32 mouse cellular contexts compared by ENCODE assay signal in genomic region chr5:118247378-118247777, GRCm38 (mm10). TPM values are rescaled to one million over a fixed set of nuclear protein-coding genes. Genes with fewer than 3 reads are reported as not detected.
DNase-seq lines count a peak whose midpoint lies in the region; ATAC-seq lines count a peak whose summit lies in the region.
"Had no signal": no experiment of that assay in that cellular context is flagged by ENCODE, and none has a peak within 500 bp of the region (broad histone marks: within the 10 kb centered on the region; RNA-seq: fewer than 3 reads in every experiment).

No protein-coding gene starts in this region.

- H3K27ac ChIP-seq in hindbrain, embryonic 13.5 days: no peak overlapping the region
- no peak overlapping the region for H3K27ac ChIP-seq in hindbrain, embryonic 12.5 days
- no peak overlapping the region for H3K27ac ChIP-seq in embryonic facial prominence, embryonic 12.5 days
- 0 out of 2 replicates have a peak overlapping the region, but pooled peaks have one; percentile 29 for H3K27ac ChIP-seq in limb, embryonic 12.5 days
- H3K27ac ChIP-seq in kidney, embryonic 16.5 days (ENCODE audit: low read length): no peak overlapping the region
- H3K27ac ChIP-seq: forebrain, embryonic 15.5 days; gastrocnemius, adult 2 months; intestine, embryonic 15.5 days; kidney, postnatal 0 days; midbrain, embryonic 12.5 days; stomach, postnatal 0 days had no signal

- H3K4me3 ChIP-seq in hindbrain, embryonic 13.5 days: no peak overlapping the region
- H3K4me3 ChIP-seq in hindbrain, embryonic 12.5 days: no peak overlapping the region
- H3K4me3 ChIP-seq in embryonic facial prominence, embryonic 12.5 days: no peak overlapping the region
- peak overlapping the region; percentile 9; the same call in 1 of the 2 replicates for H3K4me3 ChIP-seq in limb, embryonic 12.5 days (replicated peaks)
- H3K4me3 ChIP-seq in kidney, embryonic 16.5 days (ENCODE audit: low read length): no peak overlapping the region
- H3K4me3 ChIP-seq: forebrain, embryonic 15.5 days; gastrocnemius, adult 2 months; intestine, embryonic 15.5 days; megakaryocyte, embryonic 14.5 days; midbrain, embryonic 12.5 days; myocyte had no signal

- peak overlapping the region; percentile 93; the same call in 1 of the 2 replicates for H3K4me2 ChIP-seq in hindbrain, embryonic 13.5 days
- H3K4me2 ChIP-seq in hindbrain, embryonic 12.5 days (replicated peaks): no peak overlapping the region; the same call in 1 of the 2 replicates
- no peak overlapping the region for H3K4me2 ChIP-seq in embryonic facial prominence, embryonic 12.5 days (replicated peaks)
- H3K4me2 ChIP-seq in limb, embryonic 12.5 days: peak overlapping the region; percentile 93
- no peak overlapping the region for H3K4me2 ChIP-seq in kidney, embryonic 16.5 days (replicated peaks; ENCODE audit: low read depth, low read length)
- H3K4me2 ChIP-seq: forebrain, embryonic 15.5 days; heart, embryonic 11.5 days; intestine, embryonic 15.5 days had no signal

- H3K27me3 ChIP-seq in hindbrain, embryonic 13.5 days: no peaks in the 10 kb centered on the region
- H3K27me3 ChIP-seq in hindbrain, embryonic 12.5 days: no peaks in the 10 kb centered on the region
- no peaks in the 10 kb centered on the region for H3K27me3 ChIP-seq in embryonic facial prominence, embryonic 12.5 days
- H3K27me3 ChIP-seq in limb, embryonic 12.5 days: no peaks in the 10 kb centered on the region
- H3K27me3 ChIP-seq in kidney, embryonic 16.5 days (ENCODE audit: insufficient read depth, low read length): no peaks in the 10 kb centered on the region
- H3K27me3 ChIP-seq: CH12.LX; forebrain, embryonic 15.5 days; intestine, embryonic 15.5 days; midbrain, embryonic 12.5 days had no signal

- 83% methylated on average over 8 of the region's 8 CpGs for WGBS in hindbrain, embryonic 13.5 days
- 82% methylated on average over 8 of the region's 8 CpGs for WGBS in hindbrain, embryonic 12.5 days
- WGBS in embryonic facial prominence, embryonic 12.5 days: 49% methylated on average over 8 of the region's 8 CpGs
- 37% methylated on average over 8 of the region's 8 CpGs for WGBS in limb, embryonic 12.5 days
- WGBS in kidney, embryonic 16.5 days: 81% methylated on average over 8 of the region's 8 CpGs

- peak; percentile 34 for DNase-seq in adipocyte (ENCODE audit: low spot score)
- DNase-seq in adrenal gland, postnatal 14 days: no peak
- DNase-seq in kidney, postnatal 14 days: no peak
- DNase-seq: adrenal gland, adult 8-10 months; cerebellum, adult 11 months; gastrocnemius, adult 2 months; gastrocnemius, postnatal 36 days; heart, adult 18-20 months; heart, postnatal 4 days; kidney, adult 2 months; liver; lung, postnatal 4 days; right cerebral cortex, adult 18-20 months; right cerebral cortex, postnatal 4 days; thymus, adult 18-20 months; thymus, postnatal 25 days had no signal

- H3K36me3 ChIP-seq in hindbrain, embryonic 13.5 days: peaks cover 29% of the 10 kb centered on the region
- peaks cover 24% of the 10 kb centered on the region for H3K36me3 ChIP-seq in hindbrain, embryonic 12.5 days
- H3K36me3 ChIP-seq in embryonic facial prominence, embryonic 12.5 days: peaks cover 22% of the 10 kb centered on the region
- peaks cover 40% of the 10 kb centered on the region for H3K36me3 ChIP-seq in limb, embryonic 12.5 days
- H3K36me3 ChIP-seq in kidney, embryonic 16.5 days (ENCODE audit: insufficient read depth, low read length): peaks cover 13% of the 10 kb centered on the region; the same call in 1 of the 2 replicates
- H3K36me3 ChIP-seq: intestine, embryonic 15.5 days had no signal

- no peaks in the 10 kb centered on the region for H3K9me3 ChIP-seq in hindbrain, embryonic 13.5 days
- H3K9me3 ChIP-seq in hindbrain, embryonic 12.5 days (replicated peaks): no peaks in the 10 kb centered on the region
- H3K9me3 ChIP-seq in embryonic facial prominence, embryonic 12.5 days: no peaks in the 10 kb centered on the region
- no peaks in the 10 kb centered on the region for H3K9me3 ChIP-seq in limb, embryonic 12.5 days
- no peaks in the 10 kb centered on the region for H3K9me3 ChIP-seq in kidney, embryonic 16.5 days (ENCODE audit: low read length)
- H3K9me3 ChIP-seq: forebrain, embryonic 15.5 days; intestine, embryonic 15.5 days; midbrain, embryonic 12.5 days had no signal

- peaks cover 35% of the 10 kb centered on the region for H3K4me1 ChIP-seq in hindbrain, embryonic 13.5 days (replicated peaks)
- peaks cover 26% of the 10 kb centered on the region for H3K4me1 ChIP-seq in hindbrain, embryonic 12.5 days
- peaks cover 24% of the 10 kb centered on the region for H3K4me1 ChIP-seq in embryonic facial prominence, embryonic 12.5 days
- peaks cover 29% of the 10 kb centered on the region for H3K4me1 ChIP-seq in limb, embryonic 12.5 days (replicated peaks)
- peaks cover 14% of the 10 kb centered on the region; the same call in 1 of the 2 replicates for H3K4me1 ChIP-seq in kidney, embryonic 16.5 days (ENCODE audit: insufficient read depth, low read length)

- no peak overlapping the region for H3K9ac ChIP-seq in hindbrain, embryonic 13.5 days
- H3K9ac ChIP-seq in hindbrain, embryonic 12.5 days: no peak overlapping the region
- 0 out of 2 replicates have a peak overlapping the region, but pooled peaks have one; percentile 8 for H3K9ac ChIP-seq in embryonic facial prominence, embryonic 12.5 days
- no peak overlapping the region for H3K9ac ChIP-seq in limb, embryonic 12.5 days (replicated peaks)
- no peak overlapping the region for H3K9ac ChIP-seq in kidney, embryonic 16.5 days (replicated peaks; ENCODE audit: low read length)
- H3K9ac ChIP-seq: forebrain, embryonic 15.5 days; midbrain, embryonic 12.5 days had no signal

- ATAC-seq in hindbrain, embryonic 13.5 days (ENCODE audit: low FRiP score): no peak
- ATAC-seq in hindbrain, embryonic 12.5 days (ENCODE audit: low FRiP score): no peak
- ATAC-seq in embryonic facial prominence, embryonic 12.5 days (ENCODE audit: insufficient number of reproducible peaks, insufficient read depth, low FRiP score, low TSS enrichment): no peak
- ATAC-seq in limb, embryonic 12.5 days (ENCODE audit: insufficient number of reproducible peaks, insufficient read depth, low FRiP score, low TSS enrichment, low read depth): no peak
- ATAC-seq in kidney, embryonic 16.5 days (ENCODE audit: low FRiP score, low TSS enrichment): no peak
- ATAC-seq: activated CD4-positive, CD25-positive, alpha-beta regulatory T cell, adult 4 months; forebrain, embryonic 15.5 days; hindbrain, embryonic 16.5 days; intestine, embryonic 15.5 days had no signal

RNA-seq across cellular contexts. Expression of gene 2410131K14Rik, which starts 2.4 kb away (rescaled TPM):
- polyA plus RNA-seq in hindbrain, embryonic 13.5 days (2015; fragmentation: Nextera tagmentation; extraction: Ambion mirVana): 14.5 and 15.5 TPM in 2 replicates
- 12.9 and 13.4 TPM in 2 replicates for polyA plus RNA-seq in hindbrain, embryonic 12.5 days (2016; fragmentation: Nextera tagmentation; extraction: Ambion mirVana)
- polyA plus RNA-seq in embryonic facial prominence, embryonic 12.5 days (2016; fragmentation: Nextera tagmentation; extraction: Ambion mirVana): 12.1 and 13.0 TPM in 2 replicates
- 12.3 and 12.8 TPM in 2 replicates for polyA plus RNA-seq in limb, embryonic 12.5 days (2016; fragmentation: Nextera tagmentation; extraction: Ambion mirVana)
- total RNA-seq in adrenal gland, postnatal 14 days (2021): 7.6 and 8.7 TPM in 2 replicates
- 10.6 and 10.7 TPM in 2 replicates for polyA plus RNA-seq in kidney, embryonic 16.5 days (2015; fragmentation: Nextera tagmentation; extraction: Ambion mirVana)

RNA-seq across cellular contexts. Expression of gene Rnft2, which starts 2.5 kb away (rescaled TPM):
- 9.8 and 12.2 TPM in 2 replicates for polyA plus RNA-seq in hindbrain, embryonic 13.5 days (2015; fragmentation: Nextera tagmentation; extraction: Ambion mirVana)
- 9.4 and 11.0 TPM in 2 replicates for polyA plus RNA-seq in hindbrain, embryonic 12.5 days (2016; fragmentation: Nextera tagmentation; extraction: Ambion mirVana)
- 5.7 and 8.8 TPM in 2 replicates for polyA plus RNA-seq in embryonic facial prominence, embryonic 12.5 days (2016; fragmentation: Nextera tagmentation; extraction: Ambion mirVana)
- 3.6 and 6.8 TPM in 2 replicates for polyA plus RNA-seq in limb, embryonic 12.5 days (2016; fragmentation: Nextera tagmentation; extraction: Ambion mirVana)
- 3.1 and 3.9 TPM in 2 replicates for total RNA-seq in adrenal gland, postnatal 14 days (2021)
- 2.8 and 3.3 TPM in 2 replicates for polyA plus RNA-seq in kidney, embryonic 16.5 days (2015; fragmentation: Nextera tagmentation; extraction: Ambion mirVana)

Comparison
In these comparisons a context has a peak if more than half of its experiments do, and no peak if none do; other contexts are left out.
1. H3K4me2 ChIP-seq: peak in hindbrain, embryonic 13.5 days (single experiment) and limb, embryonic 12.5 days (single experiment); none in hindbrain, embryonic 12.5 days (single experiment), embryonic facial prominence, embryonic 12.5 days (single experiment) and kidney, embryonic 16.5 days (single experiment).